Mouse (Mus musculus) C2C12 (cell line): ENCODE data around the gene Usp39.

Experiments
- CEBPB ChIP-seq: IDR thresholded peaks from one replicate; pipeline ENCODE4 v1.6.1; 2011; ENCODE audit warnings: low read depth, mild to moderate bottlenecking, control low read depth, moderate library complexity
- CTCF ChIP-seq: IDR thresholded peaks from one replicate; pipeline ENCODE4 v1.5.1; 2011; ENCODE audit not compliant: control insufficient read depth, insufficient read depth, insufficient read length
- FOSL1 ChIP-seq: IDR thresholded peaks from one replicate; pipeline ENCODE4 v1.8.0; 2011; ENCODE audit warnings: mild to moderate bottlenecking, low read length; ENCODE audit not compliant: poor library complexity, insufficient read depth, severe bottlenecking
- MAX ChIP-seq: IDR thresholded peaks from one replicate; pipeline ENCODE4 v1.6.1; 2011; ENCODE audit warnings: mild to moderate bottlenecking, control low read depth
- MYOD1 ChIP-seq: IDR thresholded peaks from one replicate; pipeline ENCODE4 v1.6.1; 2011; ENCODE audit warnings: low read depth; ENCODE audit not compliant: control insufficient read depth, insufficient read length
- USF1 ChIP-seq: IDR thresholded peaks from one replicate; pipeline ENCODE4 v1.6.1; 2011; ENCODE audit warnings: low read depth, mild to moderate bottlenecking, control low read depth, moderate library complexity

- TF ChIP-seq CTCF = no peak
- TF ChIP-seq USF1 = no peak
- TF ChIP-seq FOSL1 = no peak
- TF ChIP-seq MAX = no peak
- no peak for TF ChIP-seq MYOD1
- no peak for TF ChIP-seq CEBPB
These were observed 42.5 kb downstream of the Usp39 start for GRCm38 (mm10) chr6:72302349-72302925.
